In genomic region chr13:25727504-25728095, GRCm38 (mm10) we compare ENCODE assay signal across 10 mouse cellular contexts.
A peak's percentile ranks its signal among the peaks of the same experiment; 100 is the strongest.
DNase-seq lines count a peak whose midpoint lies in the region; ATAC-seq lines count a peak whose summit lies in the region.
"Had no signal": no experiment of that assay in that cellular context is flagged by ENCODE, and none has a peak within 500 bp of the region (broad histone marks: within the 10 kb centered on the region; RNA-seq: fewer than 3 reads in every experiment).

No protein-coding gene starts in this region.

- DNase-seq in left cerebral cortex, postnatal 10 days (ENCODE audit: extremely low spot score in 1 of 2, low spot score in 2 of 2), result peak; percentile 37 to 43
- DNase-seq in left cerebral cortex, postnatal 36 days (ENCODE audit: low spot score in 2 of 2), result no peak
- DNase-seq in embryo, embryonic 10 days (ENCODE audit: low spot score), result peak; percentile 41
- peak; percentile 38 for DNase-seq in limb, embryonic 10.5 days (ENCODE audit: low spot score)
- no peak for DNase-seq in spleen, adult 18-20 months
- no peak for DNase-seq in adrenal gland, postnatal 25 days
- DNase-seq: liver, embryonic 13.5 days had no signal

- H3K4me2 ChIP-seq in forebrain, embryonic 15.5 days (replicated peaks), result no peak overlapping the region
- H3K4me2 ChIP-seq in forebrain, embryonic 12.5 days, result no peak overlapping the region
- H3K4me2 ChIP-seq: heart, embryonic 13.5 days; liver, embryonic 13.5 days had no signal

- H3K36me3 ChIP-seq in forebrain, embryonic 15.5 days, result no peaks in the 10 kb centered on the region
- H3K36me3 ChIP-seq in forebrain, embryonic 12.5 days (replicated peaks), result no peaks in the 10 kb centered on the region
- H3K36me3 ChIP-seq in limb, embryonic 10.5 days, result no peaks in the 10 kb centered on the region
- H3K36me3 ChIP-seq: heart, embryonic 13.5 days; liver, embryonic 13.5 days had no signal

- peak; percentile 67 for ATAC-seq in forebrain, embryonic 15.5 days (replicated peaks)
- no peak for ATAC-seq in forebrain, embryonic 12.5 days (ENCODE audit: low FRiP score)

- intact Hi-C loops in left cerebral cortex, postnatal 10 days (cut with DNase I), result no loop called here
- intact Hi-C loops in left cerebral cortex, postnatal 36 days (cut with DNase I), result no loop called here

- H3K4me3 ChIP-seq in forebrain, embryonic 15.5 days, result no peak overlapping the region
- H3K4me3 ChIP-seq in forebrain, embryonic 12.5 days (replicated peaks), result no peak overlapping the region
- no peak overlapping the region for H3K4me3 ChIP-seq in limb, embryonic 10.5 days
- H3K4me3 ChIP-seq: heart, embryonic 13.5 days; liver, embryonic 13.5 days had no signal

- H3K9ac ChIP-seq in forebrain, embryonic 15.5 days (replicated peaks), result no peak overlapping the region
- H3K9ac ChIP-seq in forebrain, embryonic 12.5 days, result no peak overlapping the region
- H3K9ac ChIP-seq: heart, embryonic 13.5 days; liver, embryonic 13.5 days had no signal

- peaks cover 10% of the 10 kb centered on the region for H3K4me1 ChIP-seq in forebrain, embryonic 15.5 days
- H3K4me1 ChIP-seq in forebrain, embryonic 12.5 days, result peaks cover 22% of the 10 kb centered on the region
- H3K4me1 ChIP-seq in limb, embryonic 10.5 days, result peaks cover 37% of the 10 kb centered on the region
- H3K4me1 ChIP-seq: liver, embryonic 13.5 days had no signal

- 57% methylated on average over 1 of the region's 1 CpGs for WGBS in forebrain, embryonic 15.5 days
- WGBS in forebrain, embryonic 12.5 days, result 46% methylated on average over 1 of the region's 1 CpGs
- 73% methylated on average over 1 of the region's 1 CpGs for WGBS in limb, embryonic 10.5 days

- H3K27ac ChIP-seq in forebrain, embryonic 15.5 days (replicated peaks), result no peak overlapping the region
- H3K27ac ChIP-seq in forebrain, embryonic 12.5 days, result no peak overlapping the region
- peak overlapping the region; percentile 58 for H3K27ac ChIP-seq in limb, embryonic 10.5 days
- H3K27ac ChIP-seq: heart, embryonic 13.5 days; liver, embryonic 13.5 days had no signal

- no peaks in the 10 kb centered on the region for H3K27me3 ChIP-seq in forebrain, embryonic 15.5 days
- H3K27me3 ChIP-seq in forebrain, embryonic 12.5 days, result no peaks in the 10 kb centered on the region
- H3K27me3 ChIP-seq in limb, embryonic 10.5 days (ENCODE audit: low read depth, poor library complexity, severe bottlenecking), result no peaks in the 10 kb centered on the region
- H3K27me3 ChIP-seq: heart, embryonic 13.5 days; liver, embryonic 13.5 days had no signal

- no peaks in the 10 kb centered on the region for H3K9me3 ChIP-seq in forebrain, embryonic 15.5 days
- H3K9me3 ChIP-seq in forebrain, embryonic 12.5 days, result no peaks in the 10 kb centered on the region
- no peaks in the 10 kb centered on the region for H3K9me3 ChIP-seq in limb, embryonic 10.5 days (replicated peaks)
- H3K9me3 ChIP-seq: heart, embryonic 13.5 days; liver, embryonic 13.5 days had no signal

Comparison
In these comparisons a context has a peak if more than half of its experiments do, and no peak if none do; other contexts are left out.
1. DNase-seq: peak in left cerebral cortex, postnatal 10 days (2 of 2), embryo, embryonic 10 days (single experiment) and limb, embryonic 10.5 days (single experiment); none in left cerebral cortex, postnatal 36 days (0 of 2), spleen, adult 18-20 months (0 of 2) and adrenal gland, postnatal 25 days (single experiment).